8 mouse cellular contexts compared by ENCODE assay signal in the genomic region with DNA sequence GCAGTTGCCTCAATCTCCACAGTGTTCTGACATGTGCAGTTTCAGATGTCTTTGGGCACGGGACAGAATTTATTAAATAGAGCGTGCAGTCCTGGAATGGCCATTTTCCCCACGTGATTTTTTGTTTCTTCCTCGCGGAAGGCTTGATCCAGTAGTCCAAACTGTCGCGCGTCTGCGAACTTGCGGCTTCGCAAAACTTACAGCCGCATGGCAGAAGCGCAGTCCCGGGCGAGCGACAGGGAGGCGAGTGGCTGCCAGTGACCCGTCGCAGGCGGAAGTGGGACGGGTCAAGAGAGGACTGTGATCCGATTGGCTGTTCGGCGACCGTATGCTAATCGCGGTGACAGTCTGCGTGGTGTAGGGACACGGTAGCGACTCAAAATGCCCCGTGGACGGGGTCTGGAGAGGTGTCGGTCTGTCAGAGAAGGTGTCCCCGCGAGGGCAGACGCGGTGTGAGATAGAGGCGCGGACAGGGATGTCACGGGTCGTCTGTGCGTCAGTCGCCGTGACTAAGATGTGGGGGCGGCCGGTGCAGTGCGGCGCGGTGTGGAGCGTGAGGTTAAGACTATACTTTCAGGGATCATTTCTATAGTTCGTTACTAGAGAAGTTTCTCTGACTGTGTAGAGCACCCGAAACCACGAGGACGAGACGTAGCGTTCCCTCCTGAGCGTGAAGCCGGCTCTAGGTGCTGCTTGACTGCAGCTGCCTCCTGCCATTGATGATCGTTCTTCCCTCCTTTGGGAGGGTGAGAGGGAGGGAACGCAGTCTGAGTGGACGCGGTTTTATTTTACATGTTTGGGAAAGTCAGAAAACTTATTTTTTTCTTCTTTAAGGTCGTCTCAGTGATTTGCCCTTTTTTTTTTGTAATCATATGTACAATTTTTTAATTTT.
DNase-seq lines count a peak whose midpoint lies in the region; ATAC-seq and TF ChIP-seq lines count a peak whose summit lies in the region.
"Not testable (repeated sequence)": the region's sequence is repeated elsewhere in the genome, so short reads cannot be mapped to it uniquely, and the experiment has no call there.

No protein-coding gene starts in this region.

- under 1% methylated on average over 24 of the region's 63 CpGs for WGBS in embryonic facial prominence, embryonic 14.5 days
- WGBS in kidney, adult 2 months = under 1% methylated on average over 27 of the region's 63 CpGs
- WGBS in limb, embryonic 13.5 days = under 1% methylated on average over 29 of the region's 63 CpGs
- whole genome bisulfite sequencing in midbrain, embryonic 15.5 days = 0% methylated on average over 31 of the region's 63 CpGs

- H3K4me2 ChIP-seq in embryonic facial prominence, embryonic 14.5 days (ENCODE audit: low read depth, low read length) = peak overlapping the region; percentile 64
- peak overlapping the region; percentile 66 for H3K4me2 ChIP-seq in limb, embryonic 13.5 days (replicated peaks)
- peak overlapping the region; percentile 55 for H3K4me2 ChIP-seq in midbrain, embryonic 15.5 days

- DNase-seq in 416B (ENCODE audit: low read depth) = peak; percentile 97
- peak; percentile 16 to 34 for DNase-seq in adrenal gland, postnatal 4 days (ENCODE audit: low spot score in 2 of 2)
- peak; percentile 87 for DNase-seq in embryonic facial prominence, embryonic 14.5 days (ENCODE audit: low spot score)
- peak; percentile 68 for DNase-seq in heart, adult 8-10 months (ENCODE audit: low spot score)
- DNase-seq in kidney, adult 2 months = peak; percentile 81
- DNase-seq in spleen, adult 18-20 months = peak; percentile 67 to 71

- peak overlapping the region; percentile 39 for H3K4me3 ChIP-seq in embryonic facial prominence, embryonic 14.5 days (ENCODE audit: low read depth, low read length)
- peak overlapping the region; percentile 18; the same call in 1 of the 2 replicates for H3K4me3 ChIP-seq in kidney, adult 2 months (ENCODE audit: insufficient read depth, low read depth, low read length)
- peak overlapping the region; percentile 44 for H3K4me3 ChIP-seq in limb, embryonic 13.5 days
- H3K4me3 ChIP-seq in midbrain, embryonic 15.5 days = peak overlapping the region; percentile 33

- not testable (repeated sequence) for H3K27ac ChIP-seq in embryonic facial prominence, embryonic 14.5 days (replicated peaks; ENCODE audit: low read depth, low read length); limb, embryonic 13.5 days
- H3K27ac ChIP-seq in kidney, adult 2 months (ENCODE audit: insufficient read depth, low read depth, low read length) = 0 out of 2 replicates have a peak overlapping the region, but pooled peaks have one; percentile 6
- peak overlapping the region; percentile 48 for H3K27ac ChIP-seq in midbrain, embryonic 15.5 days

- H3K27me3 ChIP-seq in embryonic facial prominence, embryonic 14.5 days (replicated peaks; ENCODE audit: control insufficient read depth, insufficient read depth, low read length); kidney, adult 2 months (replicated peaks; ENCODE audit: control insufficient read depth, insufficient read depth, low read length); limb, embryonic 13.5 days; midbrain, embryonic 15.5 days (replicated peaks): not testable (repeated sequence)

- TF ChIP-seq CTCF in kidney, adult 2 months (conservative IDR thresholded peaks at IDR 0.05; ENCODE audit: insufficient read depth, insufficient read length, low read depth, low read length) = not testable (repeated sequence)

- ATAC-seq in embryonic facial prominence, embryonic 14.5 days (ENCODE audit: low read depth) = peak; percentile 98
- peak; percentile 97 for ATAC-seq in limb, embryonic 13.5 days (ENCODE audit: low FRiP score, low read depth)
- ATAC-seq in midbrain, embryonic 15.5 days (replicated peaks) = peak; percentile 99

- H3K4me1 ChIP-seq in embryonic facial prominence, embryonic 14.5 days (ENCODE audit: control insufficient read depth, insufficient read depth, low read length); kidney, adult 2 months (ENCODE audit: control insufficient read depth, insufficient read depth, low read length); midbrain, embryonic 15.5 days: not testable (repeated sequence)
- peaks cover 16% of the 10 kb centered on the region for H3K4me1 ChIP-seq in limb, embryonic 13.5 days

- TF ChIP-seq POLR2A in kidney, adult 2 months (IDR thresholded peaks at IDR 0.05; ENCODE audit: low read depth, low read length) = not testable (repeated sequence)

- not testable (repeated sequence) for H3K36me3 ChIP-seq in embryonic facial prominence, embryonic 14.5 days (ENCODE audit: control insufficient read depth, insufficient read depth, low read length); kidney, adult 2 months (ENCODE audit: control insufficient read depth, insufficient read depth, low read length); limb, embryonic 13.5 days; midbrain, embryonic 15.5 days (replicated peaks)

- H3K9ac ChIP-seq in embryonic facial prominence, embryonic 14.5 days (ENCODE audit: low read depth, low read length) = peak overlapping the region; percentile 55
- peak overlapping the region; percentile 55 for H3K9ac ChIP-seq in limb, embryonic 13.5 days
- peak overlapping the region; percentile 7; the same call in 1 of the 2 replicates for H3K9ac ChIP-seq in midbrain, embryonic 15.5 days

- H3K9me3 ChIP-seq in embryonic facial prominence, embryonic 14.5 days (ENCODE audit: control insufficient read depth, low read length); limb, embryonic 13.5 days; midbrain, embryonic 15.5 days: not testable (repeated sequence)

Comparison
In these comparisons a context has a peak if more than half of its experiments do, and no peak if none do; other contexts are left out.
1. DNase-seq: peak in every context shown above with its lines; median percentile 97 in 416B; 87 in embryonic facial prominence, embryonic 14.5 days; 81 in kidney, adult 2 months; 69 in spleen, adult 18-20 months; 68 in heart, adult 8-10 months; 25 in adrenal gland, postnatal 4 days.